Mouse (Mus musculus) thymus, postnatal 25 days (tissue): ENCODE results near the gene Tma7.
A peak's percentile ranks its signal among the peaks of the same experiment; 100 is the strongest.

Experiments used
- DNase-seq: peaks from one replicate; pipeline ENCODE4 v3.0.0; 2022

Tma7 gene

DNA sequence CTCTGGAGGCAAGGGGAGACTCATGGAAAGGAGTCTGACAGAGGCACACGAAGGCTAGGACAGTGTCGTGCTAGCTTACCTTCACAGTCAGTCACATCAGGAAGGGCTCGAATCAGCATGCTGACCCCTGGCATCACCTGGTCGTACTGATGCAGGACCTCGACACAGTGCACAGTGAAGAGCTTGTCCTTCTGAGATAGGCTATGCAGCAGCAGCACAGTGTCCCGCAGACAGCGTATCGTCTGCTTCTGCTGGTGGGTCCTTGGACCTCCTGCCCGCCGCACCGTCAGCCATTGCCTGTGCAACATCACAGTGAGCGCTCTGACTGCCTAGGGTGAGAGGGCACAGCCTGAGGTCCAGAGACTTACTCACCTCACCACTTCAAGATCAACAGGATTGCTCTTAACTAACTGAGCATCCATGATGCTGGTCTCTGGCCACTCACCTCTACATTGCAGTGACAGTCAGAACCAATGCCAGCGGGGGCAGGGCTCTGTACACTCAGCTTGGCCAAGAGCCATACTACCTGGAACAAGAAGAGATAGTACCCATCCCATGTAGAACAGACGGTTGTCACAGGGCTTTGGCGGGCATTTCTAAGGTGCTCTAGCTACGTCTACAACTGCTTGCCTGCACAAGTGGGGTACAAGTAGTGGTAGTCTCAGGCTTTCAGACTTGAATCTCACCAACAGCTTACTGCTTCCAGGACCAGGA is 22.0 kb downstream of the Tma7 start:
- no peak for DNase-seq

DNA sequence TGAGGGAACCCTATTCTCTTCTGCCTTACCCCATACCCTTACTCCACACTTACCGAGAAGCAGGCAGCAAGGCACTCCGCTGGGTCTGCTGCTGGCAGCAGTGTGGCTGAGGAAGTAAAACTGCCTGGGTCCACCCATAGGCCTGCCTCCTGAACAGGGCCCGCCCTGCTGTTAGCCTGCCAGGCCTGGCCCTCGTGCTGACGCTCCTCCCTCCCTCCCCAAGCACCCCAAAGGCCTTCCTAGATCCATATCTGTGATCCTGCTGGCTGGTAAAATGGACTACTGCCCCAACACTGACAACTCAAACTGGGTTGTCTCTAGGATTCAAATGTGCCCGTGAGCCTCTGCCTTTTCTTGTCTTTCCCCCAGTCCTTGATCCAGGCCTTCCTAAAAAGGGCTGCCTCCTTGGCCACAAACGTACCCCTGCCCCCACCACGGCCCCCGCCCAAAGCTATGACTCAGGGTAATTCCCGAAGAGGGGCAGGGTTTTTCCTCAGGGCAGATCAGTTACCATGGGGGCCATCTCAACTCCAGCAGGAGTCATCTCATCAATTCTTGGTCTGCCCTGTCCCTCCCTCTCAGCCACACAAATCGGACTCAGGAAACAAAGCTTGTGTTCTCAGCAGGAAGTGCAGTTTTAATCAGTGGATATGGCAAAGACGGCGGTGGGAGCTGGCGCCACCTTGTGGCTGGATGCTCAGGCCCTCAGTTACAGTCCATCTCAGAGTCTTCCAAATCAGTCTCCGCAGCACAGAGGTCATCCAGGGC is 23.1 kb downstream of the Tma7 start, which contains the start of gene Trex1:
Gene Trex1, minus strand, starts transcription at position 599 of the 768 bp plus-strand sequence.
- peak; percentile 88 for DNase-seq

DNA sequence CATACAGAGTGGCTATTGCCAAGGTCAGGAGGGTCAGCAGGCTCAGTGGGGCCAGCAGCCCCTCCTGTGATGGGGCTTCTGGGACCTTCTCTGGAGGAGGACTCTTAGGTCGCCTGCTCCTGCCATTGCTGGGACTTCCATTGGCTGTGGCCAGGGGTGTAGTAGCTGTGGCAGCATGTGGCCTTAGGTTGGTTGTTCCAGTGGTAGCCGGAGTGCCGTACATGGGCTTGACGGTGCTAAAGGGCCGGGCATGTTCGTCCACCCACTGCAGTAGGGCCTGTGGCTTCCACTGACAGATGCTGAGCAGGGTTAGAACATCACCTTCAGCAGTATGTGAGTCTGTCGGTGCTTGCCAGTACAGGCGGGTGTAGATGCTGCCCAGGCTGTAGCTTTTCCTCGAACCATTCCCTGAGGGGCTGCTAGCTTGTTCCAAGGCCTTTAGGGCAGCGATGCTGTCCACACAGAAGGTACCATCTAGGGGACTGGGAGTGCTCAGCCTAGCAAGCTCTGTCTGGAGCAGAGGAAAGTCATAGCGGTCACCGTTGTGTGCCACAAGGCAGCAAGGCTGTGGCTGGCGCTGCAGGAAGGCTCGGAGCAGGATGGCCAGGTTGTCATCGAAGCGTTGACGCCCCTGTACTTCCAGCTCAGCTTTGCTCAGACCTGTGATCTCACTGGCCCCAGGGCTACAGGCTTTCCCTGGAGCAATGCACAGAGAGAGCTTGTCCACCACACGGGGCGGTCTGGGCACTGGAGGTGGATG is 24.2 kb downstream of the Tma7 start:
- no peak for DNase-seq

DNA sequence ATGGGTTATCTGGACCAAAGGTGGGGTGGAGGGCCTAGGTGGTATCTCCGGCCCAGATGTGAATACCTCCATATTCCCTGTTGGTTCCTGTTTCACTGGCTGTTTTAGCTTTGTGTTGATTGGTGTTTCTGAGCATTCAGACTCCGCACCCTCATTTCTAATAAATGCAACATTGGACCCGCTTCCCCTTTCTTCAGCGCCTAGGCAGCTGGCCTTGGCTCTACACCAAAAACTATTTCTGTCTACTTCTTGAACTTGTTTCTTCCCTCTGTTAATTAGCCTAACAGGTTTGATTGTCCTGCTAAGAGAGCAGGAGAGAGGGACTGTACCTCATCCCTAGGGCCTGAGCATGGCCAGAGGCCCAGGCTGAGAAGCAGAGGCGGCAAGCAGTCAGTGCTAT is 24.8 kb downstream of the Tma7 start:
- DNase-seq: no peak

DNA sequence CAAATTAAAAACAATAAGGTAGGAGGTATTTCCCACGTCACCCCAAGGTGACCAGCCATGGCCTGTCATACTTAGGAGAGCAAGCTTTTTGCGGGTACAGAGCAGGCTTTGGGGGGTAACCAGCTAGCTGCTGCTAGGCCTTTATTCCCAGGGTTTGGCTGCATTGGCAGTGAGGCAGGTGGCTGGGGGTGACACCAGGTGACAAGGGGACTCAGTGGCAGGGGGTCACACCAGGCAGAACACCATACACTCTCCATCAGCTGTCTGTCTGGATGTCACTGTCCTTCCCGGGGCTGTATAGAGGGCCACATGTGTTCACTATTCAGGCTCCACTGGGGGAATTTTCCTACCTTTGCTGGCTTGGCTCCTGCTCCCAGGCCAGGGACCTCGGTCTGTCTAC is 25.5 kb downstream of the Tma7 start:
- no peak for DNase-seq

DNA sequence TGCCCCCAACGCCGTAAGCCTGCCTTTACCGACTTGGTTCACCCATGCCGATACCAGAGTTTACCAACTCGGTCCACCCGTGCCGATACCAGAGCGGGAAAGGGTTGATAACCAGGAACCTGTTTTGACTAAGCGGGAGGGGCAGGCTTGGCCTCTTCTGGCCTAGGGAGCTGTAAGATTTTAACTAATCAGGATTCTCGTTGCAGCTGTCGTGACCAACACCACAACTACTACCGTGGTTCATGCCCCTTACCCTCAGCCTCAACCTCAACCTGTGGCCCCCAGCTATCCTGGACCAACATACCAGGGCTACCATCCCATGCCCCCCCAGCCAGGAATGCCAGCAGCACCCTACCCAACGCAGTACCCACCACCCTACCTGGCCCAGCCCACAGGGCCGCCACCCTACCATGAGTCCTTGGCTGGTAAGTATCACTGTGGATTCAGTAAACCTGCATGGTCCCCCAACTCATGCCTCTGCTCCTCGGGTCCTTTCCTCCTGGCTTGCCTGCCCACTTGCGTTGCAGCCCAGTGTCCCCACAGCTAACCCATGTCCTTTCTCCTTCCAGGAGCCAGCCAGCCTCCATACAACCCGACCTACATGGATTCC is 26.2 kb downstream of the Tma7 start:
- DNase-seq: no peak

DNA sequence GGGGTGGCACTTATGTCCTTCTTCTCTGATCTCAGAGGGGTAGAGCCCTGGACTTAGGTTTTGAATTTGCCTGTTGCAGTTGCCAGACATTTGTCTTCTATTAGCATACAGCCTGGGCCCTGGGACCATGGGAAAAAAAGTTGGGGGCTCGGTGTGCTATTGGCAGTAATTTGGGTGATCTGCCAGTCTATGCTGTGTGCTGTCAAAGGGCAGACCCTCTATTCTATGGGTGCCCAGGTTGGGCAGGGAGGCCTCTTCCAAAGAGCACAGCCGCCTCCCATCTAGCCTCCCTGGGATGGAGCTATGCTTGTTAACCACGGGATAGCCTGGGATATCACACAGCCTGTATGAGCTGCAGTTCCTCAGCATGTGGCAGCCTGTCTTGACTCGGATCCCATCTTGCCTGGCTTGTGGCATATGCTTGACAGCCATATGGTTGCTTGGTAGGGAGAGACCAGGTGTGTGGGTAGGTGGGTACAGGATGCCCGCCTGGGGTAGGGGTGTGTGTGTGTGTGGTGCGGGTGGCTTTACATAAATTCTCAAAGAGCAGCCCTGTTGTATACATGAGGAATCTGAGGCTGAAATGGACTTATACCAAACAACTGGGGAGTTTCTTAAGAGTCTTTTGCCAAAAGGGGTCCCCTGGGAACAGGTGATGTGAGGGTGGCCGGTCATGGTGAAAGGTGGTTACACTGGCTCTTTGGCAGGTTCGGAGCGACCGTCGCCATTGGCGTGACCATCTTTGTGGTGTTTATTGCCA is 26.9 kb downstream of the Tma7 start:
- no peak for DNase-seq

DNA sequence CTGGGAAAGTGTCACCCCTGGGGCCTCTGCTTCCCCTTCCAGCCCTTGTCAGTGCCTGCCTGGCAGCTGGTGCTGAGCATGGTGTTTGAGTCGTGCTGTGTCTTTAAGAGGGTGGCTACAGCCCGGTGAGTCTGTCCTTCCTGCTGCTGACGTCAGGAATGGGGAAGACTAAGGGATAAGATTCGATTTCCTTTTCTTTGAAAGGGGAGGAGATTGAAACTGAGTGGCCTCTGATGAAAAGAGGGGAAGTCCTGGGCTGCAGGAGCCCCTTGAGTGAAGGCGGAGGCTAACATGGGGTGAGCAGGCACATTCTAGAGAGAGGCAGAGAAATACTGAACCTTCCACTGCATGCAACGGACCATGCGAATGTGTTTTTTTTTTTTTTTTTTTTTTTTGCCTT is 27.7 kb downstream of the Tma7 start:
- DNase-seq: peak; percentile 70

DNA sequence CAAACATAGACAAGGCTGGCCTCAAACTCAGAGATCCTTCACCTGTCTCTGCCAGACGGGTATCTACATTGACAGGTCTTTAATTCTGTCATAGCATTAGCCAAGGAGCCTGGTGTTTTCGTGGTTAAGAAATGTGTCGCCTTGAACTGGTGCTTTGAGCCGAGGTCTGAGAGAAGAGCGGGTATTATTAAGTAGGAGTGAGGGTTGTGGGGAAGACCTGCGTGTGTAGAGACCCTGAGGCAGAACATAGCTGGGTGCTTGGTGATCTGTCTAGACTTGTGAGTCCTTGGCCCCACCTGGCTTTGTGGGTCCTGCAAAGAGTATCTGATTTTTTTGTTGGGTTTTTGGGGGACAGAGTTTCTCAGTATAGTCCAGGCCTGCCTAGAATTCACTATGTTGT is 28.5 kb downstream of the Tma7 start:
- no peak for DNase-seq

DNA sequence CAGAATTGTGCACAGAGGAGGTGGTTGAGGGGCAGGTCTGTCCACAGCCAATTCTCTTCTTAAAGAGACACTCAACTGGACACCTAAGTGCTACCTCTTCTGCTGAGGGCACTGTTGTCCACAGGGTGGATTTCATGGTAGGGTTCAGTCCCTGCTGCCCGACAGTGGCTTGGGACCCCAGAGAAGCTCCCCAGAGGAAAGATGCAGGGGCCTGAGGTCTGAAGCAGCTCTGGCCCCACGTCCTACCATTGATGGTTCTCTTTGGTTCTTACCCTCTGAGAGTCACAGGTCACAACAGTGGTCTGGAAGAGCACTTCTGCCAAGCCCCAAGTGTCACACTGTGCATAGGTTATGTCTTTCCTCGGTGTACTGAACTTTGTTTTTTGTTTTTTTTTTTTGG is 29.0 kb downstream of the Tma7 start:
- DNase-seq: no peak

DNA sequence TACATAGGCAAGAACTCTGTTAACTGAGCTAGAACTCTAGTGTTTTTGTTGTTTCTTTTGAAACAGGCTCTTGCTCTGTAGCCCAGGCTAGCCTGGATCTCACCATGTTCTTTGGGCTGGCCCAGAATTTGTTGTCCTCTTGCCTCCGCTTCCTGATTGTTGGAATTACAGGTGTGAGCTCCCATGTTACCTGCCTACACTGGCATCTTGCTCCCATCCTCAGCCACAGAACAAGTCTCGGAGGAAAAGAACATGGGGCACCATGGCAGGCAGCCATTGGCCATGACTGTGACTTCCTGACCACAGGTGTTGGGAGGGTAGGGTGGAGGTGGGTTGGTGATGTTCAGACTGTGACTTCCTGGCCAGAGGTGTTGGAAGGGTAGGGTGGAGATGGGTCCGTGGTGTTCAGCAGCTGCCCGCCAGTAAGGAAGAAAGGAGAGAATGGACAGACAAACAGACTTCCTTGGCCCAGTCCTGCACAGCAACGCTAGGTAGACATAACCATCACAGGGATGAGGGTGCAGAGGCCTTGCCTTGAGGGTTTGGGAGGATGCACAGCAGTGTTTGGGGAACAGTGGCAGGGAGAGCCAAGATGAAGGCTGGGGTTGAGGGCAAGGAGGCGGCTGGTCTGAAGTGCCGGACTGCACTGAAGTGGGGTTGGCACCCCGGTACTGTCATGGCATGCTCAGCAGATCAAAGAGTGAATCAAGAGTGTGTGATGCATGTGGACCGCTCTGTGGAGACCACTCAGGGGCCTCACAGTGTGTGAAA is 29.7 kb downstream of the Tma7 start:
- no peak for DNase-seq

DNA sequence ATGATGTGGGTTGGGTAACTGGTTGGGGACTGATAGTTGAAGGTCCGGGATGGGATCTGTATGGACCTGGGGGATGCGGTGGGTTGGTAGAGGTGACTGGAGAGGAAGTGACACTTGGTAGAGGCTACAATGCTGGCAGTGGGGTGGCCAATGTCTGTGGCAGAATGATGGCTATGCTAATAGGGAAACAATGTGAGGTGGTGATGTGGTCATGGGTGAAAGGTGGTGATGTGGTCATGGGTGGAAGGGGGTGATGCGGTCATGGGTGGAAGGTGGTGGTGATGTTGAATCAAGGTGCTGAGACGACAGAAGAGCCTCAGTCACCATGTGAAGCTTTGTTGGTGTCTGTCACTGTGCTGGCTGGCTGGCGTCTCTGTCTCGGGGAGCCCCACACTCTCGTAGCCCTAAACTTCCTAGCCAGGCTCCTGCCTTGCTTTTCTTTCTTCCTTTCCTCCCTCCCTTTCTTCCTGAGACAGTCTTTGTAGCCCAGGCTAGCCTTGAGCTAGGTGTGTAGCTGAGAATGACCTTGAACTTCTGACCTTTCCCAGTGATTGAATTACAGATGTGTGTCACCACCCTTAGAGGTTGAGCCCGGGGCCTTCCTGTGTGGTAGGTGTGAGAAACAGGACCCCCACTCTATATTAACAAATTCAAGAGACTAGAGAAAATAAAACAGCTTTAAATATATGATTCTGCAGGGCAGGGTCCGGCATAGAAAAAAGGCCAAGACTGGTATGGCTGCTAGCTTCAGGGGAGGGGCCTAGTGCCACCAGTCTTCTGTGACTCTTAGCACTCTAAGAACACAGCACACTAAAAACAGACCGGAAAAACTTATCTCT is 30.5 kb downstream of the Tma7 start:
- no peak for DNase-seq

DNA sequence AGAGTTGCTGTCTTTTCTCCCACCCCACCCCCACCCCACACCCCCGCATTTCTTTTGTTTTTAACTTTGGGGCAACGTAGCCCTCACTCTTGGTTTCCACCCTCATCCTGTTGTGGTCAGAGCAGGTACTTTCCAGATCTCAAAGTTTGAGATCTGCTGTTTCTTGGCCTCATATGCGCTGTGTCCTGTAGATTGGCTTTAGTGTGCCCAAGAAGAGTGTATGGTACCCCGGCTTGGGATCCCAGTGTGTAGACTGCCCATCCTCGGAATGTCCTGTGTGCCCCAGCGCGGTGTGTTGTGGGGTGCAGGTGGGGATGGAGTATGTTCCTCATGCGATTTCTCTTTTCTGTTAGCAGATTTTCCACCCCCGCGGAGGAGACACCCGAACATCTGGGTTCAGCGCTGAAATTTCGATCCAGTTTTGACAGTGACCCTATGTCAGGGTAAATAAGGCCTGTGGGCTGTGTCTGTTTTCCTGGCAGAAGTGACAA is 31.3 kb downstream of the Tma7 start:
- DNase-seq: peak; percentile 66

DNA sequence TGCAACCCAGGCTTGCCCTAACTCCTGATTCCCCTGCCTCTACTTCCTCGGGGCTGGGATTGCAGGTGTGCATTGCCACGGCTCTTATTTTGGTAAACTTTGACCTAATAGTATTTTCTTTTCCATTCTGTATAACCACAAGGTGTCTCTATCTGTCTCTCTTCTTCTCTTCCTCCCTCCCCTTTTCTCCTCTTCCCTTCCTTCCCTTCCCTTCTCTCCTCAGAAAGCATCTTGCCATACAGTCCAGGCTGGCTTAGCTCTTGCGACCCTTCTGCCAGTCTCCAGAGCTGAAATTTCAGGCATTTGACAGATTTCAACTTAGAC is 31.8 kb downstream of the Tma7 start:
- no peak for DNase-seq

DNA sequence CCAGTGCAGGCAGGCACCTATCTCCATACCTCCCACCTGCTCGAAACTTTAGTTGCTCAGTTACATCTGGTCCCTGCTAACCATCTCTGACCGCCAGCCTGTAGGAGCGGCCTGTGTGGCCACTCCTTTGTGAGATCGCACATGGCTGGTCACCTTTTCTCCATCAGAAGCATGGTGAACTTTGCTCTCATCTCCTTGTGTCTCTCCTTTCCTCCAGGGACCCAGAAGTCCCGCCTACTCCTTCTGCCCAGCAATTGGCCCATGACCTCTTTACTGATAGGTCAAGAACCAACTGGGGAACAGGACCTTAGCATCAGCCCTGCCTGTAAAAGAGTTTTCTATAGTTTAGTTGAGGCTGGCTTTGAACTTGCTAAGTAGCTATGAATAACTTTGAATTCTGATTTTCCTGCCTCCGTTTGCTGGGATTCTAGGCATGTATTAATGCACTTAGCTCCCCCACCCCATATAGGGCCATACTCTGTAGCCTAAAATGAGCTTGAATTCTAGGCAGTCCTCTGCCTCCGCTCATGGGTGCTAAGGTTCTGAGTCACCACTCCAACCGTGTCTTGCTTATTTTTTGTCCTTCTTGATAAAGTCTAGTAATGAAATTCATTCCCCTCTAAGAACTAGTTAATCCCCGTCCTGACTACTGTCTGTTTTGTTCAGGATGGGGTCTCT is 32.3 kb downstream of the Tma7 start:
- DNase-seq: no peak

DNA sequence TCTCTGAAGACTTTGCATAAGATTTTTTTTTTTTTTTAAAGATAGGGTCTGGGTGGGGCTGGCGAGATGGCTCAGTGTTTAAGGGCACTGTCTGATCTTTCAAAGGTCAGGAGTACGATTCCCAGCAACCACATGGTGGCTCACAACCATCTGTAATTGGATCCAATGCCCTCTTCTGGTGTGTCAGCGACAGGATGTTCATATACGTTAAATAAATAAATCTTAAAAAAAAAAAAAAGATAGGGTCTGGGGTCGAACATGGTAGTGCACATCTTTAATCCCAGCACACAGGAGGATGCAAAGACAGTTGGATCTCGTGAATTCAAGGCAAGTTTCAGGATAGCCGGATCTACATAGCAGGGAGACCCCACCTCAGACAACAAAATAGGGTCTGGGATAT is 33.1 kb downstream of the Tma7 start:
- DNase-seq: no peak

DNA sequence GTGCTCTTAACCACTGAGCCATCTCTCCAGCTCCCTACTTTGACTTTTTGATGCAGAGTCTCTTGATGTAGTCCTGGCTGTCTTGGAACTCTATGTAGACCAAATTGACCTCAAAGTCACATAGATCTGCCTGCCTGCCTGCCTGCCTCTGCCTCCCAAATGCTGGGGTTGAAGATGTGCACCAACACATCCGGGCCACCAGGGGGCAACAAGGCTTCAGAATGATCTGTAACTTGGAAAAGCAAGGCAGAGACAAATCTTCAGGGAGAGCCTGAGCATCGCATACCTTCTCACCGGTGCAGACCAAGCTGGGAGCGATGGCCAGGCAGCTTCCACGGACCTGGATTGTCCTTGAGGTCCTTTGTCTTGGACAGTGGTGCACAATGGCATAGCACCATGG is 36.1 kb downstream of the Tma7 start:
- peak; percentile 85 for DNase-seq

DNA sequence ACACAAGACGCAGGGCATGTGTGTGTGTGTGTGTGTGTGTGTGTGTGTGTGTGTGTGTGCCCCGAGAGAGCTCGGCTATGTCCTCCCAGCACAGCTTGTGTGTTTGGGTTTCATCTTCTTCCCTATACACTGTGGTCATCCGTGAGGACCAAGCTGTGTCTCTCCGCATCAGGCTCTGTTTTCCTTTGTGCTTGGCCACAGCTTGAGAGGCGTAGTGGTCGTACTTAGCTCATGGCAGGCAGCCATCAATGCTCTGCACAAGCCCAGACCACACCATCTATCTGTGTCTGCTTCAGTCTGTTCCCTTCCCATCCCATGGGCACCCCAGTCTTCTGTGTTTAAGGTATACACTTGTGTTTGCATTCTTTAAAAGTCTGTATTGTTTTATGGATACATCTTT is 41.0 kb downstream of the Tma7 start:
- no peak for DNase-seq

DNA sequence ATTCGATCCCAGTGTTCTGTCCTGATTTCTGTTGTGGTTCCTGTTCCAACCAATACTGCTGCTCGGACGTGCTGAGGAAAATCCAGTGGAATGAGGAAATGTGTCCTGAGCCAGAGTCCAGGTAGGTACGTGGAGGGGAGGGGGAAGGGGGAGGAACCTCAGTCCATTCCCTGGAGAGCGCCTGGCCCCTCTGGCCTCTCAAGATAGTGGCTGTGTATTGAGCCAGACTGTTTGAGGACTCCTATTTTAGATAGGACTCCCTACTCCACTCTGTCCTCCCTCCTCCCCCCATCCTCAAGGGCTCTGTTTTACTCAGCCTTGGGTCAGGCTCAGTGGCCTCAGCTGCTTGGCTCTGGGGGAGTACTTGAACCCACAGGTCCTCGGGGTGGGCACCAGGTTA is 41.5 kb downstream of the Tma7 start:
- DNase-seq: no peak

DNA sequence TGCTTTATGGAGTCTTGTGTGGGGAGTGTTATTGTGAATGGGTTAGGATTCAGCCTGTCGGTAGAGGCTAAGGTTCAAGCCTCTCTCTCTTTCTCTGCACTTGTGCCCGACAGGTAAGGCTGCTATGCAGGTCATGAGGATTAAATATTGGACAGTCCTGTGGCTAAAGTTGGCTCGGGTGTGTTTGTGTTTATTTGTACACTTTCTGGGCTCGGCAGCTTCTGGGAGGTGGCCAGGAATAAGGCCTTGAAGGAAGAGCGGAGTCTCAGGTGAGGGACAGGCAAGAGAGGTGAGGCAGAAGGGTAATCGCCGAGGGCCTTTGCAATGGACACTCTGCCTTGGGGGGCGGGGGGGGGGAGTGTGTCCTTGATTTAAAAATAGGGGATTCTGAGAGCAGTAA is 42.2 kb downstream of the Tma7 start:
- no peak for DNase-seq
